Mouse (Mus musculus): Measurements from ENCODE around the gene P2ry2.

P2ry2 gene

DNA sequence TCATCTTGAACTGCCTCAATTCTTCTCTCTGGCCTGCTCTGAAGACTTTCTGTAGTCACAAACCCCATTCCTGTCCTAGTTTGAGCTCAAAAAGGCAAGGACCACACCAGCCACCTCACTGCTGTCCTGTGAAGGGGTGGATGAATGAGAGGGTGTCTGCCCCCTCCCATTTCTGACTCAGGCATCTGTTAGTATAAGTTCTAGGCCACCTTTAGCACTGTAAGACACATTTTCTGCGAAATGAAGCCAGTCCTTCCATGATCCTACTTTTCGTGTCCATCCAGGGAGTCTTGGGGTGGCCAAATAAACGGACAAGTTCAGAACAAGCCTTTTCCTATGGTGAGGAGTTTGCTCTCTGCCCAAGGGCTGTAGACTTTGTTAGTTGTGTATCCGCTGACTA is at the start of gene P2ry2:
Gene P2ry2, minus strand, starts transcription at position 326 of the 400 bp plus-strand sequence.
- DNase-seq: no peak

DNA sequence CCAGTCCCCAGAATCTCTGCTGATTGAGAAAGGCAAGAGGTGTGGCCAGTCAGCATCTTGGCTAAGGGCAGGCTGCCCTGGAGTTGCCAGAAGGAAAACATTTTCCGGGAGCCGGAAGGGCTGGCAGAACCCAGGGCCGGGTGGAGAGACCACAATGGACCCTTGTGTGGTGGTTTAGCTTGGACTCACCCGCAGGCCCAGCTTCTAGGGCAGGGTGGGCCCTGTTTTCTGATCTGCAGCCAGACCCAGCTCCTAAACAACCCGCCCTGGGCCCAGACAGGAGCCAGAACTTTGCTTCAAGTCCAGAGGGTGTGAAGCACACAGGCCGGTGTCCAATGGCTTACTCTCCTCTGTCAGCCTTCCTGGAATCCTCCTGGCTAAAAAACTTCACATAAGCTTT is 49.6 kb upstream of the P2ry2 start:
- DNase-seq: no peak

DNA sequence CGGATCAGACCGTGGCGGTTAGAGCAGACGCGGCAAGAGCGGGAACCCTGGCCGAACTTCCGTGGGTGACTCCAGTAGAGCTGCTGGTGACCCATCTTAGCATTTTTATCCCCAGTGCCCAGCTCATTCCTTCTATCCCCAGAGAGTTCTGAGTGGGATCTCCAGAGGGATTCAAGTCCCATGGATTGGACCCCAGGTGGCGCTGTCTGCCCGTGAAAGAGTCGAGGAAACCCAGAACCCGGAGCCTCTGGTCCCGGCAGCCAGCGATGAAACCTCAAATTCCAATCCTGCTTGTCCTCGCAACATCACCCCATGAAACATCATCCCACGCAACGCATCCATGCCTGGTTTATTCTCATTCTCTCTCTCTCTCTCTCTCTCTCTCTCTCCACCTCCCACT is 48.7 kb upstream of the P2ry2 start:
- DNase-seq: peak; percentile 94

DNA sequence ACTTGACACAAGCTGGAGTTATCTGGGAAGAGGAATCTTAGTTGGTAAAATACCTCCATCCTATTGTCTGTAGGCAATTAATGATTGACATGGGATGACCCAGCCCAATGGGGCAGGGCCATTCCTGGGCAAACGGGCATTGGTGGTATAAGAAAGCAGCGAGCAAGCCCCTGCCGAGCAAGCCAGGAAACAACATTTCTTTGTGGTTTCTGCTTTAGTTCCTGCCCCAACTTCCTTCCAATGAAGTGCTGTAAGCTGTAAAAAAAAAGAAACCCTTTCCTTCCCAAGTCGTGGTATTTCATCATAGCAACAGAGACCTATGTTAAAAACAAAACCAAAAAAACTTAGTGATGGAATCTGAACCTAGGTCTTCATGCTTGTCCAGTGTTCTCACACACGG is 47.8 kb upstream of the P2ry2 start:
- DNase-seq: no peak

DNA sequence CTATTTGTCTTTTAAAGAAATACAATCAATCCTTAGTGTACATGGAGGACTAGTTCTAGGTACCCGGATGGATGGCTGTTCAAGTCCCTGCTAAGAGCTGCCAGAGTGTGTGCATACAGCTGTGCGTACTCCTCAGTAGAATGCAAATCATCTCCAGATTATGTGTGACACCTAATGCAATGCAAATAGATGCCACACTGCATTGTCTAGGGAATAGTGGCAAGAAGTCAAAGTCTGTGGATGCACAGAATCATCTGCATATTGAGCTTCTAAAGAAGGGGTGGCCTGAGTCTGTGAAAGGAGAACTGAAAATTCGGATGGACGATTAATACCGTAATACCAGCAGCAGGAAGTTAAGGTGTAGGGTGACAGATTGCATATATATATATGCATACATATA is 46.5 kb upstream of the P2ry2 start:
- DNase-seq: no peak

DNA sequence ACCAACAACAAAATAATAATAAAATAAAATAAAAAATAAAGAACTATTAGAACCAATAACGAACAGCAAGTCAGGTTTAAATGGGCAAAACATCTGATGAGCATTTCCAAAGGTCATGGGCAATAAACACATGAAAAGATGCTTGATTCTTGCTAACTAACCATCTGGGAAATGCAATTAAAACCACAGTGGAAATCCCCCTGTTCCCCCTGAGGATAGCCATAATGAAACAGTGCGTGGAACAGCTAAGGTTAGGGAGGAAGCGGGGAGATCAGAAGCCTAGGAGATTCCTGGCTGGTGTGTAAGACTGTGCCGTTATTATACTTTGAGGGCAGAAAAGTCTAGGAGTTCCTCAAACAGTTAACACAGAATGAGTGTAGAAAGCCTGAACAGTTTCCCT is 44.6 kb upstream of the P2ry2 start:
- DNase-seq: no peak

DNA sequence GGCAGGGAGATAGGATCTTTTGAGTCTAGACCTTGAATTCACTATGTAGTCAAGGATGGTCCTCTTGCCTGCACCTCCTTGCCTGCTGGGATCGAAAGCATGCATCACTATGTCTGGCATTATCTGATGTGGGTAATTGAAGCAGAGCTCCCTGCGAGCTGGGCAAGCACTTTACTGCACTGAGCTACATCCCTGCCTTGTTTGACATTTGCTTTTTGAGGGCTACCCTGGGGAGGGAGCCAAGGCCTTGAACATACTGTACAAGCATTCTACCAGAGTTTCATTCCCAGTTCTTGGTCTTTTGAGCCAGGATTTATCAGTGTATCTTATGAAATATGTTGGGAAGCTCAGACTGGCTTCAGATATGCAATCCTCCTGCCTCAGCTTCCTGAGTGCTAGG is 40.5 kb upstream of the P2ry2 start:
- DNase-seq: no peak

DNA sequence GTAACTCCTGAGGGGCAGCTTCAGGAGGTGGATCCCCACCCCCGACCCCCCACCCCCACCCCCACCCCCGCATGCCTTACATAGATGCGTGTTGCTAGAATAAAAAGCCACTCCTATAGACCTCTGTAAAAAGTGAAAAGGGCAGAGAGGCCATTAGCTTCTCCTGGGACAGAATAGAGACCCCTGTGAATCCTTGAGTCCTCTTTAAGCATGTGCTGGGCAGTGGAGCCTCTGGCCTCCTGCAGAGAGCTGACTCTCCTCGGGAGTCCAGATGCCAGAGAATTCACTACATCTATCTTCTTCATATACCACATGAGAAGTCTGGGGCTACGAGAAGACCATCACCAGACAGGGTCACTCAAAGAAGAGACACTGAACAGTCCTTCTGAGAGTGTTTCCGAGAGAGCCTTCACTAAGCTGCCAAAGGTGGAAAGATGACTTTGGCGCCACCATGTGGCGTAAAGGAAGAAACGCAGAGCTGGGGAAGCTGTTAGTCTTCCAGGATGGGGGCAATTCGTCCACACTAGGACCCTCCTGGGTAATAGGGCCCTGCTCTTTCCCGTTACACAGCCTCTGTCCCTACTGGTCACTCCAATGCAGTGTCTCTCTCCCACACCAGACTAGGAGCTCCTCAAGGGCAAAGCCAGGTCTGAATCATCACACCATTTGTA is 39.0 kb upstream of the P2ry2 start:
- DNase-seq: peak; percentile 76

DNA sequence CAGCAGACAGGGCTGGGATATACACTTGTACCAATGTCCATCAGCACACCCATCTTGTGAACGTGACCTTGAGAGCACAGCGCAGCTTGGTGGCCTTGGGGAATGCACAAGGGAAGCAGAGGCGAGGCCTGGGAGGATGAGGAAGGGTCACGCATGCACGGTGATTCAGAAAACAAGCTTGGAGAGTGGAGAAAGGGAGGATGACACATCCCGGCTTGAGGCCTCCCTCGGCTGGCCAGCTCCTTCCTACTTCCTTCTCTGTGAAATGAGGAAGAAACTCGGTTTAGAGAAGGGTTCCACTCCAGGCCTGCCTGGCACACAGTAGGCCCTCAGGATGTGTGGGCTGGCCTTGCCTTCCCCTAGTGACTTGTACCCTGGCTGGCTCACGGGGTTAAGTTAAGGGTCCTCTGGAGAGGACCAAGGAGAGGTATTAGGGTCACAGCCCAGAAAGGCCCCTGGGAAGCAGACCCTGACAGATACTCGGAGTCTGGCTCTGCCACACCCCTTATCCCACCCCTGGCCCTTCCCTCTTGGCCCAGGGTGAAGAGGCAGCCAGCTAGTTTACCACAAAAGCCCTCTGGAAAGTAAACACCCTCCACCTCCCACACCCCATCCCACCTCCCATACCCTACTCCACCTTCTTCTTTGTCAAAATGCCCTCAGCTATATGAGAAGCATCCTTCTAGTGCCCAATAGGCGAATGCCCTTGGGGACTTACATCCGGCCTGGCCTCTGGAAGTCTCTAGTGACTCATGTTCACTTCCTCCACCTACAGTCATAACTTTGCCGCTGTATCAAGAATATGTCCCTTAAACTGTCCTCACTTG is 38.3 kb upstream of the P2ry2 start:
- DNase-seq: no peak

DNA sequence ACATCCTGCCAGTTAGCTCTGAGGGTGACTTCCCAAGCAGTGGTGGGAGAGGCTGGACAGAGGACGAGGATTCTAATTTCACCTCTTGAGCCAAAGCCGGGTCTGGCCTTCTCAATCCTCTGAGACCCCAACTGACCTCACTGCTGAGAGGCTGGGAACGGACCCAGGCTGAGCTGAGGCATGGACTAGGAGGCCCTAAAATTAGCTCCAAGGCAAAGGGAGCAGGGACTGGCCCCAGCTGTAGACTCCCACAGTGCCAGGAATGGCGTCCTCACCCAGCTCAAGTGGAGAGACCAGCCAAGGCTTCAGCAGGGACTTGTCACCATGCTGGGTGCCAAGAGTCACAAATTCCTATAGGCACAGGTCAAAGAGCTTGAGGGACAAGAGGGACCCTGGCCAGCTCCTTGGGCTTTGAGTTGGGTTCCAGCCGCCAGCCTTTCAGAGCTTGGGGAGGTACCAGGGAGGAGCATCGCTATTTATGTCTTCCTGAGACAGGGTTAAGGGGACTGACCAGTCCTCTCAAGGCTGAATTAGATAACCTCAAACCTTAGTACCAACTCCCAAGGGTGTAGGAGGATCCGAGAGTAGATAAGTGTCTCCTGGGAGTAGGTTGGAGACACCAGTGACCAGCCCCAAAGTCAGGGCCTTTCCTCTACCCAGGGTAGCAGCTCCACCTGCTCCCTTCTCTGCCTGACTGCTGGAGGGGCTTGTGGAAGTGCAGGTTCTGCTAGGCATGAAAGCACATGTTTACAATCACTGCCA is 36.8 kb upstream of the P2ry2 start:
- DNase-seq: peak; percentile 74

DNA sequence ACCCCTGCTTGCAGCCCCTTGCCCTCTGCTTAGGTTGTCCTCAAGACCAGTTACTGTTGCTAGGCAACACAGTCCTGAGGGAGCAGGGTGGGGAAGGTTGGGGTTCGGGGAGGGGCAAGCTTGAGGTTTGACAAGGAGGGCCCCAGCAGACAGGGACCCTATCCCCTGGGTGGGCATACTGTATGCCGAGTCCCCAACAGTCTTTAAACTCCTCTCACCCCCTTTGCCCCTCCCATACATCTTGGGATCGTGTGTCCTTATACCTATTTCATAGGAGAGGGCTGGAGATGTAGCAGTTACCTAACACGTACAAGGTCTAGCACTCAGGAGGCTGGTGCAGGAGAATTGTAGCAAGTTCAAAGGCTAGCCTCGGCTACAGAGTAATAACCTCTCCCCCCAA is 35.6 kb upstream of the P2ry2 start:
- no peak for DNase-seq

DNA sequence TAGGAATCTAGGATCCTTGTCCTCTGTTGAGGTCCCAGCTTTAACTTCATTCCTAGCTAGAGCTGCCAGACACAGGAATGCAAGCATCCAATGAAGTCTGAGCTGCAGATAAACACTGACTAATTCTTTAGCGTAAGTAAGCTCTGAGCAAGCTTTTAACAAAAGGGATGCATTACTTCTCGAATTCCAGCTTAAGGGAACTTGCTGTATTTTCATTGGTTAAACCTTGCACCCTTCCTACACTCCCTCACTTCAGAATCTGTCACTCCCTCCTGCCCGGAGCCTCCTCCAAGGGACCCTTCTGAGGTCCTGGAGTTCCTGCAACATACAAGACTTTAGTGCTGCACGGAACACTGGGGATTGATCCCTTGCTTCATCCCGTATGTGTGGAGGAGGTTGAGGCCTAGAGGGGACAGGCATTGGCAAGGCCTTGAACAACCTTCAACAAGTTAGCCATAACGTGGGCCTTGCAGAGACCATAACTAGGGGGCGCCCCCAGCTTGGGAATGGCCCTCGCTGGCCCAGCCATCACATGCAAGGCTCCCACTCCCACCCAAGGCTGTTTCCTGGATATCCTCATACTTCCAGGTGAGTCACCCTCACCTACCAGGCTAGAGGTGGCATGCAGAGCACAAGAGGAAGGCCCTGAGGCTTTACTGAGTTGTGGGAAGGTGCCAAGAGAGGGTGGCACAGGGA is 31.3 kb upstream of the P2ry2 start:
- DNase-seq: peak; percentile 32

DNA sequence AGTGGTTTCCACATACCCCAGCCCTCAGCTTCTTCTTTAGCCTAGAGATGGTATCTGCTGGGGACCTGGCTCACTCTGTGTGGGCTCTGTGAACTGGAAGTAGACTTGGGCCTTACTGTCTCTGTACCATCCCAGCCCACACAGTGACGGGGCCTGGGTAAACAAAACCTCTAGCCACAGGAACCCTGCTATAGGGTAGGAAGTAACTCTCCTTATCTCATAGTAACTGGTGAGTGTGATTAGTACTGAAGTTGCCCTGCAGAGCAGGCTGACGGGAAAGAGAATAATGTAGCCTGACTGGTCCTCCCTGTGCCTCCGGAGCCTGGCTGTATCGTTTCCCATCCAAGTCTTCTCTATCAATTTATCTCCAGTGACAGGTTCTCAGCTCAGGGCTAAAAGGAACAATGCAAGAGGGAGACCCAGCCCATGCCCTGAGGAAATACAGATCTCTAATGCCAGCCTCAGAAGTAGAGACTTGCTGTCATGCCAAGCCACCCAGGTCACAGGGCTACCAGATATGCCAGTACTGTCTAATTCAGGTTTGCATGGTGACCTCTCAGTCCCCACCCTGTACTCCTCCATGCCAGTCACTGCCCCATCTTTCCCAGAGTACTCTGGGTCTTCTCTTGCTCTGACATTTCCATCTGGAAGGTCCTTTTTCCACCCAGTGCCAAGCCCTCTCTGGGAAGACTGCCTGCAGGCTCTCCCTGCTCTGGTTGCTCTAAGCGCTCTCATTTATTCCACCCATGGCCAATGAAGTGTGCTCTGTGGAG is 29.5 kb upstream of the P2ry2 start:
- peak; percentile 17 for DNase-seq

DNA sequence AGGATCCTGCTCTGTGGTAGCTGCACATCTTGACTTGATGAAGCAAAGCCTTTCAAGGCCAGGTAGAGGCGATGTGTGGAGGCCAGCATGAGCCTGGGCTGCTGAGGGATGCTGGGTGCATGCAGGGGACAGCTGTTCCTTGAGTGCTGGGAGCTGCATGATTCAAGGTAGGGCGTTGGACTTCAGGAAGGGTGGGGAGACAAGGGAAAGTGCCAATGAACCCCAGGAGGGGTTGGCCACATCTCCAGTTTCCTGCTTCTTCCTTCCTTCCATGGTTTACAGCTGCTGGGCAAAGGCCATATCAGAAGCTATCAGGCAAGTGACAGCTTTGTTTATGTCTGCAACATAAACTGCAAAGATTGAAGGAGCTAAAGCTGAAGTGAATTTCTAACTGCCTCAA is 28.9 kb upstream of the P2ry2 start:
- DNase-seq: no peak

DNA sequence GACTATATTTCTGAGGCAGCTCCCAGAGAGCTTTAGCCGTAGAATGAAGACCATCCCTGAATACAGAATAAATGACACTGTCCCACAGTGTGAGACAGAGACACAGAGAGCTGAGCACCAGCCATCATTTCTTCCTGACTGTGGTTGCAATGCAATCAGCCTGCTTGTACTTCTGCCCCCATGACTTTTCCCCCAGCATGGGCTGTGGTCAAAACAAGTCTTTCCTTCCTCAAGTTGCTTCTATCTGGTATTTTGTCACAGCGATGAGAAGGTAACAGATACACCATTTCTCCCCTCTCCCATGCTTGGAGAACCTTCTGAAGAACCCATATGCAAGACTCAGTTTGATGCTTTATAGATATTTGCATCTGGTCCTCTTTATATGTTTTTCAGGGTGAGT is 20.7 kb upstream of the P2ry2 start:
- DNase-seq: no peak

DNA sequence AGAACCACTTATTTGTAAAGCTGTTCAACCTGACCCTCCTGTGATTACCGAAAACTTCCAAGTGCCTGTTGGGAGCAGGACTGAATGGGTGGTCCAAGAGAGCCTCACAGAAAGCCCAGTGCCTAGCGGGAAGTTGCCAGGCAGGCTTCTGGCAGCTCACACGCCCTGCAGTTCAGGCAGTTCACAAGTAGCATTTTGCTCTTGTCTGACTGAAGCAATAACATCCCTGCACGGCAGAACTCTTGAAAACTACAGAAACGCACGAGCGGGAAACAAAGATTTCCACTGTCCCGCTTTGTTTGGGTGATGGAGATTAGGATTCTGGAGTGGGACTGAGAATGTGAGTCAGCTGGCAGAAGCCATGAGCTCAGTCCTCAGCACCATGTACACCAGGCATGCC is 18.6 kb upstream of the P2ry2 start:
- DNase-seq: no peak

DNA sequence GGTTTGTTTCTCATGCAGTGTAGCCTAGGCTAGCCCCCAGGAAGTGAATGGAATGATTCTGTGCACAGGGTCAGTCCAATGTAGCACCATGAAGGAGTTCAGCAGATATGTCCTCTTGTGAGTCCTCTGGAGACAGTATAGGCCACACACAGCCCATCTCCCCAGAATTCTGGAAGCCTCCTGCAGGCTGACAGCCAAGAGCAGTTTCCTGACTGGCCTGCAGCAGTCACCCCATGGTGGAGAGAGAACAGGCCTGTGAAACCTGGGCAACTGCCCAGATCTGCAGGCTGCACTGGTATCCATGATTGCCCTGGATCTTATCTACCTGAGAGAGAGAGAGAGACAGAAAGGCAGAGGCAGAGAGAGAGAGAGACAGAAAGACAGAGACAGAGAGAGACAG is 18.1 kb upstream of the P2ry2 start:
- DNase-seq: peak; percentile 50

DNA sequence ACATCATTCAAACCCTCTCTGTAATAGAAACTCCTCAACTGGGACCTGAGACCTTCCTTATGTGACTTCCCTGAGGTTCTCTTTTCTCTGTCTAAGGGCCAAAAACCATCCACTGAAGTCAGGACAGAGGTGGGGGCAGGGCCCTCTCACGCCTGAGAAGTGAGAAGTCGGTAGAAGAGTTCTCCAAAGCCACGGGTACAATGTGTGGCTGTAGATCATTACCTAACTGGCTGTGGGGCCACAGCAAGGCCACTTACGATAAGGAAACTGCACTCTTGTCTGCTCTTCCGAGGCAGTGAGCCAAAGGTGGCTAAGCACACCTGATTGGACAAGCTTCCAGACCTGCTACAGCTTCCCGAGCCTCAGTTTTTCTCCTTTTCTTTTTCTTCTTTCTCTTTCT is 16.8 kb upstream of the P2ry2 start:
- DNase-seq: no peak

DNA sequence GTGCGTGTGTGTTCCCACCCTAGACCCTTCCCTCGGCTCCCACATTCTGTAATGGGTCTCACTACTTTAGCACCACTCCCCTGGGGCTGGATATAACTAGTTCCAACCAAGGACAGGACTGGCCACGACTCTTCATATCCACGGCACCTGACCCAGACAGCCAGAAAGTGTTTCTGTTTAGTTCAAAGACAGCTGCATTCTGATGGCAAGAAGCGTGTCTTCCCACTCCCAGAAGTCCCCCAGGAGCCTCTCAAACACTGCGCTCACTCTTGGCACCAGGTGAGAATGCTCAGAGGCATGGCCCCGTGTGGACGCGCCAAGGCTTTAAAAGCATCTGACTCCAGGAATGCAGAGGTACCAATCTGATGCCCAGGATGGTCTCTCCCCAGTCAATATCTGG is 16.3 kb upstream of the P2ry2 start:
- no peak for DNase-seq

DNA sequence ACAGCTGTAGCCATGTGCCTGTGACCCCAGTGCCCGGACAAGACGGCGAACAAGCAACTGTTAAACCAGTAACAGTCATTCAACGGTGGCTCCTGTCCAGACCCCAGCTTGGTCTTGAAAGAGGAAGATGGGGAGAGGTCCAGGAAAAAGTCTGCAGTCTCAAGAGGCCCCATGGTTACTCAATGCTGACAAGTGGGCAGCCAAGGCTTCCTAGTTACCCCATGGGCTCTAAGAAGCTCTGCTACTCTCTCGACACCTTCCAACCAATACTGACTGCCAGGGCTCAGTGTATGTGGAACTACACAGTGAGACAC is 15.7 kb upstream of the P2ry2 start:
- DNase-seq: no peak

DNA sequence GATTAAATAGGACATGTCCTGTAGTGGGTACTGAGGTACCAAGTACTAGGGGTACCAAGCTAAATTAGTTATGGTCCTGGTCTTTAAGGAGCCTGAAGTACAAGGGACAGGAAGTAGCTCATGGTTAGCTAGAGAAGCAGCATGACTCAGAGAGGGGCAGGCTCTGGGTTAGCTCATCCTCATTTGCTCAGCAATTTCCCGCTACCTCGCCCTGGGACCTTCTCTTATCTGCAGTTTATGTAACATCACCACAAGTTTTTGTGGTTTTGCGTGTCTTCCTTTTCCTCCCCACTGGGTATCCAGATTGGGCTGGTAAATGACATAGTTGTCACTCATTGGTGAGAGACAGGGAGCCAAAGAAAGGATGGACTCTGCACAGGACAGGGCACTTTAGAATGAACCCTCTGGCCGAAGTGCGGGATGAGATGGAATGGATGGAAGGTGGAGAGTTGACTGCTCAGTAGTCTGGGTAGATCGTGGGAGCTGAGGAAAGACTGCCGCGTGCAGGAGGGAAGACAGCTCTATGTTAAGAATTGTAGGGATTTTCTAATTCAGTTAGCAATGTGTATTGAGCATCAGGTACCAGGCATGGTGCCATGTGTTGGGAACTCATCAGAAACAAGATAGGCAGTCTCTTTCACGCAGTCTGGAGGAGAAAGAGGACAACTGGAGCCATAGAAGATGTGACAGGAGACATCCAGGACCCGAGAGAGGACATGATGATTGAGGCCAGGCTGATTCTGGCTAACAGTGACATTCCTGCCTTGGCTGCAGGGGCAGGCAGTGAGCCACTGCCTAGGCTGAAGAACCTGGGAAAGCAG is 15.2 kb upstream of the P2ry2 start:
- DNase-seq: no peak

DNA sequence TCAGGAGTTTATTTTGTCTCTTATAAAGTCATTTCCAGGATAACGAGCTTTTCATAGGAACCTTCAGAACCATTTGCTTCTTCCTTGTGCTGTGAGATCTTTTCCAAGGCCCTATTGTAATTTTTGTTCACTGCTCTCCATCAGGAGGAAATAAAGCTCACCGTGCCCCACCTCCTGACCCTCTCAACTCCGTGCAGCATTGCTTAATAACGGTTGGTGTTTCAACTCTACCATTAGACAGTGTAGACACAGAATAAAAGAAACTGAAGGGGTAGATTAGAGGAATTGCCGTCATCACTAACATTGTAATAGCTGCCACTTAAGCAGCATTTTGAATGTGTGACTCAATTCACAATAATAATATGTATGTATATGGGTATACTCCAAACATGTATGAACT is 14.2 kb upstream of the P2ry2 start:
- DNase-seq: no peak

All from kidney, postnatal 10 days (tissue).